Mouse (Mus musculus) left cerebral cortex, postnatal 10 days (tissue): ENCODE data around the gene Far2. TPM values are rescaled to one million over a fixed set of nuclear protein-coding genes. Genes with fewer than 3 reads are reported as not detected.
"Not testable (repeated sequence)": the region's sequence is repeated elsewhere in the genome, so short reads cannot be mapped to it uniquely, and the experiment has no call there.

Source experiments
- DNase-seq, 2 experiments: peaks; one replicate each; pipeline ENCODE4 v3.0.0; 2021 to 2022; ENCODE audit warnings: low spot score in 2 of 2, mixed read lengths in 1 of 2; ENCODE audit errors: extremely low spot score in 1 of 2
- intact Hi-C: fragments of 180-260 bp; cut with DNase I; formaldehyde crosslinking; loops from one replicate; pipeline ENCODE4 v1.15.1; 2025
- total RNA-seq, 2 experiments: library from RNA; stranded (reverse); gene quantifications; 2 replicates each; pipeline ENCODE4 v1.2.3; 2021

Far2 gene
- total RNA-seq, 2 experiments from 2014 or later: 36.0 to 40.8 TPM

DNA sequence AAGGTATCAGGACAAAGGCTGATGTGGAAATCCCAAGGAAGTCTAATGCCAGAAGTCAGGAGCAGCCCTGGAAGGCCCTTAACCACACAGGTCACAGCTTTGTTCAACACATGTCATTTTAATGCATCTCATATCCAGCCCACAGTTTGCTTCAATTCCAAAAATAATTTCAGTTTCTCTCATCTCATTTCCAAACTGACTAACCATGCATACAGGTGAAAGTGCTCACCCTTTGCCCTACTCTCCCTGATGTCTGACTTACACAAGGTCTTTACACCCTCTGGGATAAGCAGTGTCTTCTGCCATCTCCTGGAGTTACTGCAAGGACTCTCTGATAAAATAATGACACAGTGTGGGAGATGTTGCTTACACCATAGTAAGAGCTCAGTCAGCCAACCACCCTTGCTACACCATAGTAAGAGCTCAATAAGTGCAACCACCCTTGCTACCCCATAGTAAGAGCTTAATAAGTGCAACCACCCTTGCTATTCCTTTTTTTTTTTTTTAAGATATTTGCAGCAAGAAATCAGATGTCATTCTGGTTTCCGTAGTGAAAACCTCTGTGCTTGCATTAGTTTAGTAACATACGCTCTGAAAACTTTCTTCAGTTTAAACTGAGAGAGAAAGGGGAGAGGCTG lies 64.1 kb downstream of the Far2 start:
- DNase-seq: no peak
- intact Hi-C loops: no loop called here

DNA sequence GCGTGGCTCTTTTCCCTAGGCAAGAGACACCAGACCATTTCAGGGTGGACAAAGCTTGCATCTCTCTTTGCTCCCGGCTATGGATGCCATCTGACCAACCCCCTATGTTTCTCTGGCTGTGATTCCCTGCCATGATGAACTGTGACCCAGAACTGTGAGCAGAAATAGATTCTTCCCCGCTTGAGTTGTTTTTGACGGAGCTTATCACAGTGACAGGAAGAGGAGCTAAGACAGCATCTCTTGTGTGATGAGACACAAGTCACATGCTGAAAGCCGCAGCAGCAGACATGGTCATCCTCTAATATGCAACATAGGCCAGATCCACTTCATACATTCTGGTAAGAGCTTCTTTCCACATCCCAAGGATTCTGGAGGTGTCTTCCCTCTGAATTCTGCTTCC lies 69.3 kb downstream of the Far2 start:
- intact Hi-C loops: no loop called here
- DNase-seq: no peak

DNA sequence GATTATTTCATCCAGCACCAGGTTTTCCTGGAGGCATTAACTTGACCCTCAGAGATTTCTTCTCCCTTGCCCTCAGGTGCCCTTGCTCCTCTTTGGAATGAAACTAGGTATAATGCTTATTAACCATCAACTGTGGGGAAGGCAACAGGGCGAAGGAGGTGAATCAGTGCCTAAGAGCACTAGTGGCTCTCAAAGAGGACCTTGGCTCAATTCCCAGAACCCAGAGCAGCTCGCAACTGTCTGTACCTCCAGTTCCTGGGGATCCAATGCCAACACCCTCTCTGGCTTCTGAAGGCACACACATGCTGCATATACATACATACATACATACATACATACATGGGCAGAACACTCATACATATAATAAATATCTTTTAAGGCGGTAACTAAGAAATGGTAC lies 69.8 kb downstream of the Far2 start:
- no peak for DNase-seq
- intact Hi-C loops: no loop called here

DNA sequence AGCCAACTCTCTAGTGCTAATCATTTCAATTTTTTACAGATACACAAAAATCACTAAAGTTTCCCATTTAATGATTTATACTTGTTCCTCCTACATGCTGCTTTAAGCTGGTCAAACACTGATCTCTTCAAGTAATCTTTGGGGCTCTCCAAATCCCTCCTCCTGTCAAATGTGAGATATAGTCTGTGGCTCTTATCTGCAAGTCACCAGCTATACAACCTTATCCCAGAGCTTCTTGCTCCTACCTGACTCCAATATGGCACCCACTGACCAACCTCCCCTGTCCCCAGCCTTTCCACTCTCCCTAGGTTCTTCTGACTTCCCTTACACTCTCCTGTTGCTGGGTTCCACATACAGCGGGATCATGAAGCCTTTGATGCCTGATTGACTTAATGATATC lies 70.6 kb downstream of the Far2 start:
- intact Hi-C loops: no loop called here
- DNase-seq: no peak

DNA sequence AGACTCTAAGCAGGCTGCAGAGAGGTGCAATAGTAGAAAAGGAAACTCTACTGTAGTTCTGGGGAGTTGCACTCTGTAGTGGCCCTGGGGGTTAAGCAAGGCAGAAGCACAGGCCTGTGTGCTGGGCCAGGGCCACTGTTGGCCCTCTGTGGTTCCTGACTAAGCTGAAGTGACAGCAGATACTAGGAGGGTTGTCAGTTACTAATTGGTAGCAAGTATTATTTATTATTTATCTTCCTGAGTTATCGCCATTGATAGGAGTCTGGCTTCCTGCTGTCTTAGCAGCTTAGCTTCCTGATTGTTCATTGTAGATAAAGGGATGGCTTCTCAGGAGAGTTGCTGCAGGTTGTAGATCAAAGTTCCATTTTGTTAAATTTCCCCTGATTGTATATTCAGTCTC lies 73.6 kb downstream of the Far2 start:
- DNase-seq: no peak
- intact Hi-C loops: no loop called here

DNA sequence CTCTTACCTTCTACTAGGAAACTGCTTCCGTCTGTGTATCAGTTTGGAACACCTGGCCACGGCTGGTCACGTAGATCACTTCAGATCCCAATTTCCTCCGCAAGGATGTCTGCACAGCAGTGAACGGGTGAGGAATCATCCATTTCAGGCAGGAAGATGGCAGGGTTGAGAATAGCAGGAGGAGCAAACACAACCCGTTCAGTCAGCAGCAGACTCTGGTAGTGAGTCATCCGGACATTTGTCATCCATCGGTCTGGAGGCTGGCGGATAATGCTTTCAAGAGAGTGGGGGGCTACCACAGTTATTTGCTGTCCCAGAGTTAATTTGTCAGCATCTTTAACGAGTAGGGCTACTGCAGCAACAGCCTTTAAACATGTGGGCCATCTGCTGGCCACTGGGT lies 79.8 kb downstream of the Far2 start:
- DNase-seq, intact Hi-C loops: not testable (repeated sequence)

DNA sequence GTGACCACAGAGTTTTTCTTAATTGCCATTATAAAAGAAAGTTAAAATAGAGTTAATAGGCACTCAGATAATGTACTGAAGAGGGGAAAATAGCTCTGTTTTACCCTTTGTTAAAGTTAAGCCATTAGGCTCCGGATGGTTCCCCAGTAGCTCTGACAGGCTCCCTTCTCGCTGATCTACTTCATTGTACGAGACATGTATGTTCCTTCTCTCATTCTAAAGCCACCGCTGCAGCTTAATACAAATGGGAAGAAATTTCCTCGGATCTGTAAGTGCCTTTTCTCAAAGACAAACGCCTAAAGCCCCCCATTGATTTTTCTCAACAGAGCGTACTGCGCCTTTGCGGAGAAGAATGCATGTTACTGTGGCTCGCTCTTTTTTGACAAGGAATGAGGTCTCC lies 85.3 kb downstream of the Far2 start:
- intact Hi-C loops: no loop called here
- no peak for DNase-seq

DNA sequence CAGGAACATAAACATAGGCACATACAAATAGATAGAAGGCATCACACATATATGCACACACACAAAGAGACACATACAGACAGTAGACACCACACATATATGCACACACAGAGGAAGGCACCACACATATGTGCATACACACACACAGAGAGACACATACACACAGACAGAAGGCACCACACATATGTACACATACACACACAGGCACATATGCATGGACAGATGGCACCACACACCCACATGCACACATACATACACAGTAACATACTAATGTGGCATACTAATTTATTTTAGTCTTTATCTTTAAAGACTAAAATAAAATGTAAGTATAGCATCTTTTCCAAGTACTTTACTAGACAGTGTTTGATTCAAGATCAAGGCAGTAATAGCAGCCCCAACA lies 86.5 kb downstream of the Far2 start:
- no peak for DNase-seq
- intact Hi-C loops: no loop called here

DNA sequence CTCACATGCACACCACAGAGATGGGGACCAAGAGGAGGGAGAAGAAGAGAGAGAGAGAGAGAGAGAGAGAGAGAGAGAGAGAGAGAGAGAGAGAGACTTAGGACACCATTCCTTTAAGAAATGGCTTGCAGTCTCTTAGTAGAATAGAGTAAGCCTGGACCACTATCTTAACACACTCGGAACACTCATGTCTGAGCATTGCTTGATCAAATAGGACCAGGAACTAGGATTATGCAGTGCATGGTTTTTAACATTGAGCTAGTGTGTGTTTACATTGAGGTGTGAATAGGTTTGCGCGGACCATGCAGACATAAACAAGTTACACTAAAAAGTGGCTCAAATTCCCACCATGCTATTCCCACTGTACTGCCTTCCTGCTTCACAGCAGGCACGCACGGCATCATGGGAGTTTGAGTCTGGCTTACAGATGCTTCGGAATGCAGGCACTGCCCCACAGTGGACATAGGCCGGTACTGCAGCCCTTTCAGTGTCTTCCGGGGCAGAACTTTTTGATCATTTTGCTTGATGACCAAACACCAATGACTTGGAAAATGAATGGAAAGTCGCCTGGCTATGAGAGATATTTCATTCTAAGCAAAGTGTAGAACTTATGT lies 88.8 kb downstream of the Far2 start:
- DNase-seq: peak; percentile 76 to 89
- intact Hi-C loops: loop anchor here (5.0 kb wide), 1 partner anchor 134 kb away; no protein-coding TSS in a partner anchor

DNA sequence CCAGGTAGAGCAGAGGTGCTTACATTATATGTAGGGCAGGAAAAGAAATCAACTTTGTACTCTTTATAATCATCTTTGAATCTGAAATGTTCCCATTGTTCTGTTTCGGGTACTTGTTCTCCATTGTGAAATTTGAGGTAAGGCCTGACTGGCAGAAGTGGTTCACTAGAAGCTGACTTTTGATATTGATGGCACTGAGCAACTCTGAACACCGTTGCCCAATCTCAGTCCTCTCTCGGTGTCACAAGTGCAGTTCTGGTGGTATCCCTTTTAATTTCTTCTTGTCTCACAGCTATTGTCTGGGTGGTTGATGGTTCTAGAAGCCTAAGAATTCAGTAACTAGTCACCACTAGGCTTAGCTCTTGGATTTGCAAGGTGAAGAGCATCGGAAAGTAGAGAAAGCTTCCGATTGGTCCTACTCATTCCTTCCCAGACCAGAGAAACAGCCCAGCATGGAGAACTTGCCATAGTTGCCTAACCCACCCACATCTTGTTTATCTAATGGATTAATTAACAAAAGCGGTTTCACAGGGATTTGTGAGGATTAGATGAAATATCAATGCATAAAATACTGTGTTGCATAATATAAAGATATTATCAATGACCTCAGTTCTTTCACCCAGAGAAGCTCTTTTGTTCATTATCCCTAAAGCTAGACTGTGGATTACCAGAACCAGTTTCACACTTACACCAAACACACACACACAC lies 92.4 kb downstream of the Far2 start:
- no peak for DNase-seq
- intact Hi-C loops: loop anchor here (5.0 kb wide), 1 partner anchor 137 kb away; no protein-coding TSS in a partner anchor

DNA sequence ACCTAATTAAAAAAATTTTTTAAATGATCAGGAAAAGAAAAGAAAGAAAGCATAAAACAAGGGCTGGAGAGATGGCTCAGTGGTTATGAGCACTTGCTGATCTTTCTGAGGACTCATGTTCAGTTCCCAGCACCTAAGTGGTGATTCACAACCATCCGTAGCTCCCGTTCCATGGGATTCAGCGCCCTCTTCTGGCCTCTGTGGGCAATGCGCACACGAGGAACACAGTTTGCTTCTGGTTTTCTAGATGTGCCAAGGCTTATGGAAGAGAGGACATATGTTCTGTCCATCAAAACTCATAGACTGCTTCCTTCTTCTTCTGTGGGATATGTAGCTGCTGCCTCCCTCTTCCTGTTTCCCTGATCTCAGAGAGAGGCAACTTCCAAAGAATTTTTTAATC lies 94.8 kb downstream of the Far2 start:
- DNase-seq: no peak
- intact Hi-C loops: no loop called here

DNA sequence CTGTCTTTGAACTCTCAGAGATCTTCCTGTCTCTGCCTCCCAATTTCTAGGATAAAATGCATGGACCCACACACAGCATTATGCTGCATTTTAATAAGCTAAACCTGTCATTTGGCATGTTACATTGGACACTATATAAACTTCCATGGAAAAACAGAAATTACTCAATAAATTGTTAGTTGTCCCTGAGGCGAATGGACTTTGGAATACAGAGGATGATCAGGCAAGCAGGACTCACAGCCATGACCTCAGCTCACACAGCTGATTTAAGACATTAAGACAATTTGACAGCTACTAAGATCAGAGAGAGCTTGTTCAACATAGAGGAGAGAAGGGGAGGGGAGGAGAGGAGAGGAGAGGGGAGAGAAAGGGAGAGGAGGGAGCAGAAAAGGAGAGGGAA lies 95.4 kb downstream of the Far2 start:
- no peak for DNase-seq
- intact Hi-C loops: no loop called here

DNA sequence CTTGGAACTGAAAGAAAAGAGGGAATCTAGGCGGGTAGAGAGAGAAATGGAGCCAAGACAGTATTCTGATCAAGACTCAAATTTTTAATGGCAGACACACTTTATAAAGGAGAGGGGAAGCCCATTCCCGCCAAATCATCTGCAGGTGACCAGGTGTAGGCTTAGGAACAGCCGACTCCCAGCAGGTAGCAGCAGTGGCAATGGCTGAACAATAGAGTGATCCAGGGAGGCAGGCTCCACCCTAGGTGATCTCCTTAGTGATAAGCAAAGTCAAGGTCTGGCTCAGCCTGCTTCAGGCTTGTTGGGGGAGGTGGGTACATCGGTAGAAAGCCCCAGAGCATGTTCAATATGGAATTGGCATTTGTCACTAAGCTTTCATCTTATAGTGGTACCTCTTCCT lies 105.2 kb downstream of the Far2 start:
- DNase-seq, intact Hi-C loops: not testable (repeated sequence)

DNA sequence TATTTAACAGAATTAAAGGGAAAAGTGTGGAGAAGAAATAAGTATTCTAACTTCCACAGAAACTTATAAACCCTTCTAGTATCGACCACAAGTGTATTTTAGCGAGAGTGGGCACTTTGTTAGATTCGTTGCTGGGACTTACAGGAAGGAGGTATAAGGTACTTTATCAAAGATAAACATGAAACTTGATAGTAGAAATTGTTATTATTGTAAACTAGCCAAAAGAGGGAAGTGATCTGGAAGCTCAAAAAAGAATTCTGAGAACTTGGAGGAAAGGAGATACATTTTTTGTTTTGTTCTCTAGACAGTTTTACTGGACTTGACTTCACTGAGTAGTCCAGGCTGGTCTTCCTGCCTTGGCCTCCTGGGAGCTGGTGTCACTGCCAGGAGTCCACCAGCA lies 125.8 kb downstream of the Far2 start:
- intact Hi-C loops: no loop called here
- DNase-seq: no peak

DNA sequence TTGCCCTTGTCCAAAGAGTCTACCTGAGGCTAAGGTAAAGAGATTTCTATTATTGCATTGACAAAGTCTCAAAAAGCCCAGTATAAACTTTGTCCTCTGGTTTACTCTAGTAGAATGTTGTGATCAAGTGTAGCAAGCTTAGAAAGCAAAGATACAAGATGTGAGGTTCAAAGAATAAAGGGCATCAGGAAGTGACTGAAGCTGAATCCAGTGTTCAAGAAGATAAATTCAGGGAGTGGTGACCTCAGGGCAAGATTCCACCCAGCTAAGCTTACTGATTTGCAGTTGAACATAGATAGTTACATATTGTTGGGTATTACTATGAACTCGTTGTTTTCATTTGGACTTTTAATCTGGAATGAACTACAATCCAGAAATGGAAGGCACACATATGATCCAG lies 138.6 kb downstream of the Far2 start:
- no peak for DNase-seq
- intact Hi-C loops: no loop called here

DNA sequence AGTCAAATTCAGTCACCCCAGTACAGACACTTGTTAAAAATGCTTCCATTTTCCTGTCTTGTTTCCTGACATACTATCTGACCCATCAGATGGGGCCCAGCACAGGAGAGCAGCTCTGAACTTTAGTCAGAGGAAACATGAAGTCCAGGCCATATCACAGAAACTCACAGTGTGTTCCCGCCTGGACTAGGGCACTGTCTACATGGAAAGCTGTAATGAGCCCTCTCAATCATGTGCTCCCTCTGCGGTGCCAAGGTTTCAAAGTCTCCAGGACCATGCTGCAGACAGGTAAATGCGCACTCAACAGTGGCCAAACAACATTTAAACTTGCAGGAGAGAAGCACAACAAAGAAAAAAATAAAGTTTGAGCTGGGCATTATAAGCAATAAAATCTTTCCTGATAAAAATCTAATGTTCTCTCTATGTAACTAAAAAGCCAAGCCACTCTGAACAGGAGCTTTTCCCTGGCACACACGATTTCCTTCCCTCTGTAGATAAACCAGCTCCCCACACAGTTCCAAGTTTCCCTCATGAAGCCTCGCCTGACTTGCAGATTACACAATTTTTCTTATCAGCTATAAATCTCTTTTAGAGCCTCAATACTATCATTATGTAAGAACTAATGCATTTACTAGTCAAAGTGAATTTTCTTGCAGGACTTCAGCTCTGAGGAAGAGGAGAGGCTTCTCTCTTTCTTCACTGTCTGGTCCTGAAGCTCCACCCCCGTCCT lies 147.1 kb downstream of the Far2 start:
- intact Hi-C loops: no loop called here
- DNase-seq: no peak

DNA sequence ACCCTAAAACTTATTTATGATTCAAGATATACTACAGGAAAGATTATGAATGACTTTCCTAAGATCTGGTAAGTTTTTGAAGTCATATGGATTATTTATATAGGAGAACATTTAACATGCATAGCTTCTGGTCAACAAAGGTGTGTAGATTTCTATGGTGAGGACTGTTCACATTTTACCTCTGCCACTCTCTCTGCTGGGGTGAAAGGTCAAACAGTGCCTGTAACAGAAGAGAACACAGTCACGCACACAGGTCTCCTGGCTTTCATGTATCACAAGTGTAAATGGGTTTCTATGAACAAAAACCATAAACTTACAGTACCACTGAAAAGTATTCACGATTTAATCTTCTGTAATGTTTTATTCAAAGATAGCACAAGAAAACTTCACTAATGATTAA lies 152.1 kb downstream of the Far2 start:
- DNase-seq: no peak
- intact Hi-C loops: no loop called here

DNA sequence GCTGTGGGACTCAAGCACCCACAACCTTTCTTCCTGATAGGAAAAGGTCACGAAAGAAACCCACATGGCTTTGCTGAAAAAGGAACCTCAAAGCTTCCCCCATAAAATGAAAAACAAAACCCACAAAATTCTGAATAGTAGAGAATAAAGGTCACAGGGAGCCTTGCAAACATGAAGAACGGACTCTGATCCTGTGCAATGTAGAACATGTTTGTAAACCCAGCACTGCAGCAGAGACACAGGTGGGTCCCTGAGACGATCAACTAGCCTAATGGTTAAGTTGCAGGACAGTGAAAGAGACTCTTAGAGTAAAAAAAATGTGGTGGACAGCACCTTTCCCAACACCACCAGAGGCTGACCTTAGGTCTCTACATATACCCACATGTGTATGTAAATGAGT lies 152.7 kb downstream of the Far2 start:
- DNase-seq: no peak
- intact Hi-C loops: no loop called here

DNA sequence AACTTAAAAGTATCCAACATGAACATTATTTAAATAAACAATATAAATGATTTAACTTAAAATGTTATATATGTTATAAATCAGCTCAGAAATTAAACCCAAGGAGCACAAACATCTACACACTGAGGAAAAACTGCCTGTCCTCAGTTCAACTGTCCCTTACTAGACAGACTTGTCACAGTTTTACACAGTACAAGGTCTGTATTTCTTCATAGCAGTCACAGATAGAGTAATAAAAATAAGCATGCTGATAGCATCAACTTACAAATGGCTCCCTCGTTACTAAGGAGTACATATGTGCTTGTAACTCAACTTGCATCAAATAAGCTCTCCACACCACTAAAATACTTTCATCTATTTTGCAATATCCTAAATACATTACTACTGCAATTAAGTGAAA lies 158.1 kb downstream of the Far2 start:
- DNase-seq: no peak
- intact Hi-C loops: no loop called here

DNA sequence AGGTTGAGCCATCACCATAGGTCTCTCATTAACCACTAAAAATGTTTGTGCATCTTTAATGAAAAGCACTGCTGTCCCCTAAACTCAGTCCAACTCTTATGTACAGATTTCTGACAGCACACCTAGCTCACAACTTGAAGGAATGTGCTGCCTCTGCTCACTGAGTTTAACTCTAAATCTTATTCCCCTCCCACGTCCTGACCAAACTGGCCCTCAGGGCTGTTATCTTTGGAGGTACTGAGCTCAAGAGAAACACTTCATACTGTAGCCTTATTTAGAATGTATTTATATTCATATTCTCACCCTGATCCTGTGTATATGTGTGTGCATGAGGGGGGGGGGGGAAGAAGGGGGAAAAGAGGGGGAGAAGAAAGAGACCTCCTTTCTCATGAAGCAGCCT lies 160.5 kb downstream of the Far2 start:
- DNase-seq: no peak

More for the DNA sequence above, 160.5 kb downstream of the Far2 start:
- intact Hi-C loops: no loop called here
